Mouse (Mus musculus) limb, embryonic 11.5 days (tissue): ENCODE measurements around the gene Ddr2. TPM values are rescaled to one million over a fixed set of nuclear protein-coding genes. Genes with fewer than 3 reads are reported as not detected.

Experiments
- ATAC-seq: fragments of 200-750 bp; cut with Nextera tagmentation; 2 replicates; pipeline ENCODE4 v1.8.0; 2017; ENCODE audit warnings: low read depth; ENCODE audit not compliant: insufficient number of reproducible peaks, low FRiP score, low TSS enrichment
- DNase-seq: peaks from one replicate; pipeline ENCODE4 v3.0.0-alpha.2; 2015; ENCODE audit warnings: low spot score
- H3K27ac ChIP-seq: fragments of 300-500 bp; sonication (generic); replicated peaks from 2 replicates; pipeline ENCODE4 v1.5.1; 2014; ENCODE audit warnings: low read depth, mild to moderate bottlenecking, low read length
- H3K27me3 ChIP-seq: fragments of 300-500 bp; sonication (generic); 2 replicates; pipeline ENCODE4 v1.6.1; 2014; ENCODE audit warnings: mild to moderate bottlenecking, low read length, mixed read lengths; ENCODE audit not compliant: control insufficient read depth, insufficient read depth
- H3K36me3 ChIP-seq: fragments of 300-500 bp; sonication (generic); 2 replicates; pipeline ENCODE4 v1.6.1; 2014; ENCODE audit warnings: mild to moderate bottlenecking, low read length, moderate library complexity, mixed read lengths; ENCODE audit not compliant: control insufficient read depth, insufficient read depth
- H3K4me1 ChIP-seq: fragments of 300-500 bp; sonication (generic); 2 replicates; pipeline ENCODE4 v1.6.1; 2014; ENCODE audit warnings: low read length, mixed read lengths; ENCODE audit not compliant: control insufficient read depth, insufficient read depth
- H3K4me2 ChIP-seq: fragments of 300-500 bp; sonication (generic); 2 replicates; pipeline ENCODE4 v1.6.1; 2014; ENCODE audit warnings: low read depth, mild to moderate bottlenecking, moderate library complexity; ENCODE audit not compliant: severe bottlenecking
- H3K4me3 ChIP-seq: fragments of 300-500 bp; sonication (generic); 2 replicates; pipeline ENCODE4 v1.5.1; 2014; ENCODE audit warnings: low read depth, low read length
- H3K9ac ChIP-seq: fragments of 300-500 bp; sonication (generic); 2 replicates; pipeline ENCODE4 v1.6.1; 2014; ENCODE audit warnings: mild to moderate bottlenecking, low read length
- H3K9me3 ChIP-seq: fragments of 300-500 bp; sonication (generic); 2 replicates; pipeline ENCODE4 v1.6.1; 2016; ENCODE audit warnings: low read length; ENCODE audit not compliant: control insufficient read depth
- WGBS: fragments of 180-500 bp; shearing (Covaris S2); extraction: QIAGEN DNeasy Blood & Tissue Kit; methylation state at CpG from one replicate; pipeline ENCODE4 v1.1.7; 2014; 5-methylcytosine and 5-hydroxymethylcytosine counted together
- polyA plus RNA-seq: library from polyadenylated mRNA; unstranded; fragments of >200 nt; fragmentation: Nextera tagmentation; extraction: Ambion mirVana; gene quantifications from 2 replicates; pipeline ENCODE4 v1.2.1, GENCODE M21; 2014

Ddr2 gene
- polyA plus RNA-seq, 1 experiment from 2014 or later = 104 TPM

- no peak for ATAC-seq
- Histone ChIP-seq H3K27ac (no peak overlapping the region), H3K9ac (no peak overlapping the region), H3K27me3 (no peaks in the 10 kb centered on the region), H3K36me3 (no peaks in the 10 kb centered on the region), H3K4me2 (no peak overlapping the region), H3K4me3 (no peak overlapping the region), H3K9me3 (no peaks in the 10 kb centered on the region), H3K4me1 (no peaks in the 10 kb centered on the region)
- 84% methylated on average over 7 of the region's 7 CpGs for WGBS
- DNase-seq = no peak
Observed at GRCm38 (mm10) chr1:169931698-169932097, 178.9 kb downstream of the Ddr2 start.

DNA sequence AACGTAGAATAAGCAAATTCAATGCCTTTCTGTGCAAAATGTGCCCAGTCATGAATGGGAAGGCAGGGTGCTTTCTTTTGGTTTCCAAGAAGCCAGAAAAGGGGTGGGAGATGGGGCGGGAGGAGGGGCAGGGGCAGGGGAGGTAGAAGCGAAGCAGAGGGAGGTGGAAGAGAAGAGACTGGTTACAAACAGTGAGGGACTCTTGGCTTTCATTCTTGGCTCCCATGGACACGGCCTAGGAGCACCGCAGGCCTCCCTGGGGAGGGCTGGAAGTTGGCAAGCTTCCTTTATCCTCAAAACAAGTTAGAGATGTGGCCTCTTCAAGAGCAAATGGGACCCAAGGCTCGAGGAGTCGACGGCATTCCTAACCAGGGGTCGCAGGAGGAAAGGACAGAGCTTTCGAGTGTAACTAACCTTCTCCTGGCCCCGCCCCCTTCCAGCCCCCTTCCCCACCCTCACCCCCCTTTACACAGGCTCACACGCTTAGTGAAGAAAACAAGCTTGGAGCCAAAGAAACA, 182.0 kb downstream of the Ddr2 start, which contains the start of gene Ccdc190:
TSS of gene Ccdc190 (plus strand) at position 195 of the 518 bp plus-strand sequence.
- no peaks in the 10 kb centered on the region for H3K27me3 ChIP-seq
- H3K36me3 ChIP-seq = no peaks in the 10 kb centered on the region
- peak; percentile 3; the same call in 1 of the 2 replicates for ATAC-seq
- no peak within 1 kb of the TSS for H3K9ac ChIP-seq
- H3K4me3 ChIP-seq = no peak within 1 kb of the TSS
- 27% methylated on average over 12 of the region's 12 CpGs for WGBS
- H3K4me1 ChIP-seq = no peaks in the 10 kb centered on the region
- no peak for DNase-seq
- H3K4me2 ChIP-seq = peak within 1 kb of the TSS; percentile 12; the same call in 1 of the 2 replicates
- no peak within 1 kb of the TSS for H3K27ac ChIP-seq
- H3K9me3 ChIP-seq = no peaks in the 10 kb centered on the region

DNA sequence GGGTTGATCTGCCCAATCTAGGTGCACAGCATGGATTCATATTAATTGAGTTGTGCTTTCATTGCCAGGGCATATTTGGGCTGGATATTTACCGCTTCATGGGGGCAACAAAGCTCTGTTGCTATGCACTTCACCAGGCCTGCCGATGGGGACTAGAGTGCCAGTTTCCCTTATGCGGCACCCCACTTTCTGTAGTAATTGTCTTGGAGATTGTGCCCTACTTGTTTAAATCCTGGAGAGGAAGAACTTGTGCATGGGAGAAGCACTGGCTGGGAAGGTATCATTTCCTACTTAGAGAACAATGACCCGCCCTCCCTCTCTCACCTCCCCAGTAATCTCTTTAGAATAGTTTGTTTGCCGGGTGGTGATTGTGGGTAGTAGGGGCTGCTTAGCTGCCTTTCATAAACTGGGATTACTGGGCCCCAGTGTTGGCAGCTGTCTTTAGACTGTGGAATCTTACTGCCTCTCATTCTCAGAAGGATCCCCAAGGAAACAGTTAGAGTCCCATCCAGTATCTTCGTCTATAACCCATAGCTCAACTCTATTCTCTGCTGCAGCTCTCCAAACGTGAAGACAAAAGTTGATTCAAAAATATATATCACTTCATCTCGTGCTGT, 182.7 kb downstream of the Ddr2 start:
- 70% methylated on average over 8 of the region's 8 CpGs for WGBS
- ATAC-seq (no peak), DNase-seq (no peak)
- no peak overlapping the region for H3K9ac ChIP-seq
- no peak overlapping the region for H3K27ac ChIP-seq
- no peak overlapping the region for H3K4me2 ChIP-seq
- no peaks in the 10 kb centered on the region for H3K36me3 ChIP-seq
- H3K9me3 ChIP-seq = no peaks in the 10 kb centered on the region
- no peaks in the 10 kb centered on the region for H3K27me3 ChIP-seq
- no peaks in the 10 kb centered on the region for H3K4me1 ChIP-seq
- H3K4me3 ChIP-seq = no peak overlapping the region

GRCm38 (mm10) chr1:169924567-169924966, 186.0 kb downstream of the Ddr2 start:
- ATAC-seq (no peak), DNase-seq (no peak)
- Histone ChIP-seq H3K27me3 (no peaks in the 10 kb centered on the region), H3K9ac (no peak overlapping the region), H3K4me3 (no peak overlapping the region), H3K36me3 (no peaks in the 10 kb centered on the region), H3K9me3 (no peaks in the 10 kb centered on the region), H3K4me2 (no peak overlapping the region), H3K27ac (no peak overlapping the region), H3K4me1 (no peaks in the 10 kb centered on the region)
- WGBS = 88% methylated on average over 2 of the region's 2 CpGs

Other genes starting within 250 kb of the Ddr2 start
- not detected in 2 replicates for gene Ccdc190, start 182.1 kb downstream of the Ddr2 start, polyA plus RNA-seq
- gene Hsd17b7, start 141.5 kb downstream of the Ddr2 start, polyA plus RNA-seq = 14.3 TPM in 2 replicates
- 66.6 and 67.0 TPM in 2 replicates for gene Uap1, start 64.2 kb upstream of the Ddr2 start, polyA plus RNA-seq
- 9.2 and 11.6 TPM in 2 replicates for gene Uhmk1, start 104.6 kb upstream of the Ddr2 start, polyA plus RNA-seq
- not detected in 2 replicates for gene Sh2d1b2, start 122.0 kb upstream of the Ddr2 start, polyA plus RNA-seq
- not detected in 2 replicates for gene Sh2d1b1, start 166.6 kb upstream of the Ddr2 start, polyA plus RNA-seq
- gene Gm7694, start 195.6 kb upstream of the Ddr2 start, polyA plus RNA-seq = 2.0 and 2.3 TPM in 2 replicates
- 1.0 and 1.2 TPM in 2 replicates for gene Spata46, start 198.0 kb upstream of the Ddr2 start, polyA plus RNA-seq